Mouse (Mus musculus) cerebellum, adult 2 months (tissue): ENCODE measurements around the gene Smtn. TPM values are rescaled to one million over a fixed set of nuclear protein-coding genes. Genes with fewer than 3 reads are reported as not detected.

Source experiments
- DNase-seq, 2 experiments: peaks; one replicate each; pipeline ENCODE4 v3.0.0; 2021
- H3K27ac ChIP-seq: fragments of 200-500 bp; 2 replicates; pipeline ENCODE4 v1.5.1; 2012; ENCODE audit warnings: low read length, control low read depth, inconsistent platforms; ENCODE audit not compliant: insufficient read depth
- H3K27me3 ChIP-seq: fragments of 200-500 bp; 2 replicates; pipeline ENCODE4 v1.6.1; 2012; ENCODE audit warnings: inconsistent platforms, mild to moderate bottlenecking, low read length, moderate library complexity; ENCODE audit not compliant: control insufficient read depth, insufficient read depth
- H3K4me1 ChIP-seq: fragments of 200-500 bp; 2 replicates; pipeline ENCODE4 v1.6.1; 2011; ENCODE audit warnings: low read length; ENCODE audit not compliant: control insufficient read depth, insufficient read depth
- H3K4me3 ChIP-seq: fragments of 200-500 bp; replicated peaks from 2 replicates; pipeline ENCODE3; 2011; ENCODE audit warnings: mild to moderate bottlenecking, low read depth, low read length, control low read depth; ENCODE audit not compliant: insufficient read depth
- CTCF ChIP-seq: fragments of 200-500 bp; IDR thresholded peaks from 2 replicates; pipeline ENCODE4 v1.5.1; 2011; ENCODE audit warnings: low read depth, mild to moderate bottlenecking, control low read depth, low read length, moderate library complexity, borderline replicate concordance; ENCODE audit not compliant: insufficient read depth
- POLR2A ChIP-seq: fragments of 200-500 bp; IDR thresholded peaks from 2 replicates; pipeline ENCODE4 v1.6.1; 2011; ENCODE audit warnings: low read length, control low read depth, borderline replicate concordance; ENCODE audit not compliant: insufficient read depth
- WGBS: fragments of 180-500 bp; shearing (Covaris S2); methylation state at CpG from one replicate; pipeline ENCODE4 v1.1.7; 2018; 5-methylcytosine and 5-hydroxymethylcytosine counted together
- polyA plus RNA-seq: library from polyadenylated mRNA; depleted of rRNA; stranded (reverse); fragments of >200 nt; gene quantifications from 2 replicates; pipeline ENCODE4 v1.2.3, GENCODE M21; 2012; rRNA removed

Gene Smtn
- polyA plus RNA-seq: 6.1 and 6.9 TPM in 2 replicates

DNA sequence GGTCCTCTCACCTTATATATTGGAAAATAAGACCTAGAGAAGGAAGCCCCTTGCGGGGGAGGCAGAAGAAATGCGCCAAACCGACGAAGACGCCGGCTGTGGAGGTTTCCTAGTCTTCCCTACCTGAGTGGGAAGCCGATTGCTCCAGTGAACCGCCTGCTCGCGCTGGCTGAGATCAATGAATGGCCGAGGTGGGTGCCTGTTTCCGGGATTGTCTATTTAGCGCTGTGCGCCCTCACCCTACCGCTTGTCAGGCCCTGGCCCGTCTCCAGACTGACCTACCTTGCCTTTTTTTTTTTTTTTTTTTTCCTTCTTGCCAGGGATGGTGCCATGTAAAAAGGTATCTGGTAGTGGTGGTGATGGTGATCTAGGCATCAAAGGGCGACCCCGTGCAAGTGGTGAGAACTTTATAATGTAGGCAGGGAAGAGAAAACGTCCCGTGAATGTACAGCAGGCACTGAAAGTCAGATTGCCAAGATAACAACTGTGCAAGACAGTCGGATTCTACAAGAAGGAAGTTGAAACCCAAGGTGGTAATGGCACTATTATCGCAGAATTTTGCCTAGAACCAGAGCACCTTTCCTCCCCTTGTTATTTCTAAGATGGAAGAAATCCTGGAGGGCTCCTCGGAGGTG, at the start of gene Smtn:
Gene Smtn, minus strand, starts transcription at position 162 of the 635 bp plus-strand sequence.
- WGBS: 92% methylated on average over 23 of the region's 23 CpGs
- H3K27ac ChIP-seq: no peak within 1 kb of the TSS

DNA sequence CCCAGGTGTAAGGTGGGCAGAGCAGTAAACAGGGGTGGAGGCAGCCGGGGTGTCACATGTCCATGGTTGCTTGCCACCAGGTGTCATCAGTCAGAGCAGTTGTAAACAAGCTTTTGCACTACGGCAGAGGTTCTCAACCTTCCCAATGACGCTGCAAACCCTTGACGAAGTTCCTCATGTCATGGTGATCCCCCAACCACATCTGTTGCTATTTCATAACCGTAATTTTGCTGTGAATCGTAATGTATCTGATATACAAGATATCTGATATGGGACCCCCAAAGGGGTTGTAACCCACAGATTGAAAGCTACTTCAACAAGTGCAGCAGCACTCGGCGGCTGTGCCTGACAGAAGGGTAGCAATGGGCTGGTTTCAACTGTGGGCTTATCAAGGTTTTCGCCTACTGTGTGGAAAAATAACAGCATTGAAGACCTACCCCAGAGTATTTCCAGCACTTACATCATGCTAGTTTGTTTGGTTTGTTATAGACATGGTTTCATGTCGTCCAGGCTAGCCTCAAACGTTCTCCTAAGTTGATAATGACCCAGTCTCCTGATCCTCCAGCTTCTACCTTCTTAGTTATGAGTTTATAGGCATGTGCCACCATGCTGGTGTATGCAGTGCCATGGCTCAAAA, 47.7 kb upstream of the Smtn start:
- WGBS: 80% methylated on average over 11 of the region's 11 CpGs
- no peak for DNase-seq
- no peak overlapping the region for H3K27ac ChIP-seq
- H3K27me3 ChIP-seq: no peaks in the 10 kb centered on the region
- H3K4me1 ChIP-seq: no peaks in the 10 kb centered on the region
- TF ChIP-seq POLR2A (no peak), CTCF (no peak)
- H3K4me3 ChIP-seq: no peak overlapping the region

More for the DNA sequence above, at the start of gene Smtn:
- H3K4me3 ChIP-seq: peak within 1 kb of the TSS; percentile 66
- no peak for DNase-seq
- no peaks in the 10 kb centered on the region for H3K4me1 ChIP-seq
- no peaks in the 10 kb centered on the region for H3K27me3 ChIP-seq
- no peak for TF ChIP-seq CTCF
- no peak for TF ChIP-seq POLR2A

DNA sequence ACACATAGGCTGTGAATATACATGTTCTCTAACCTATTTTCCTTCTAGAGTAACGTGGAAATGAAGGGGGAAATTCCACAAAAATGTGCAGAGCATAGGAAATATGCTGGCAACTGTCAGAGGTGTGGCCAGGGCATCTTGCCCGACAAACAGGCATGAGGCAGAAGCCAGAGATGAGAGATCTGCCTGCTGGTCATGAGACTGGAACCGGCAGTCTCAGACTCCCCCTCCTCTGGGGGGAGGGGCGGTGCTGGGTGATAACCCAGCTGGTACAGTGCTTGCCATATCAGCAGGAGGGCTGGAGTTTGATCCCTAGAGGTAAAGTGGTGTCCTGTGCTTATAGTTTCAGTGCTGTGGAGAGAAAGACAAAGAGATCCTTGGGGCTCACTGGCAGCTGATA, 46.9 kb upstream of the Smtn start:
- no peaks in the 10 kb centered on the region for H3K4me1 ChIP-seq
- 9% methylated on average over 4 of the region's 4 CpGs for WGBS
- no peaks in the 10 kb centered on the region for H3K27me3 ChIP-seq
- TF ChIP-seq CTCF (no peak), POLR2A (no peak)
- peak in 1 of 2 experiments; percentile 8 for DNase-seq
- no peak overlapping the region for H3K4me3 ChIP-seq
- H3K27ac ChIP-seq: no peak overlapping the region

DNA sequence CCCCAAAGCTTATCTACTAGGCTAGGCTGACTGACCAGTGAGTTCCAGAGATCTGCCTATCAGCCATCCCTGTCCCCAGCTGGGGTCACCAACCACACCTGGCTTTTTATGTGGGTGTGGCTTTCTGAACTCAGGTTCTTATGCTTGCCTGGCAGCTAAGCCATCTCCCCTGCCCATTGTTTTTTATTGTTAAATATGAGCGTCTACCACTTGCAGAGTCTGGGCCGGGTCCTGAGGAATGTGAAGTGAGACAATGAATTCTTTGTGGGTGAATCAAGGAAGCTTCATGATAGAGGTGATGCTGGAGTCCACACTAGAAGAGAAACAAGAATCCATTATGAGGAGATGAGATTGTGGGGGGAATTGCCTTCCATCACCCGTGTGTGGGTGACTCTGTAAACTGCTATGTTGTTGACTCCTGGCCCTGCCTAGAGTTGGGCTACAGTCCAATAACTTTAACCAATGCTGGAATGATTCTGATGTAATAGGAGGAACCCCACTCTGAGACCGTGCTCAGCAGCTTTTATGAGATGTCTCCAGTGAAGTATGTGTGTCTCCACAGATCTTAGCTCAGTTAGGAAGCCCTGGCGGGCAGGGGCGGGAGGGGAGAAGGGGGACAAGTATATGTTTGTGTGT, 45.7 kb upstream of the Smtn start:
- H3K27ac ChIP-seq: no peak overlapping the region
- DNase-seq: no peak
- 67% methylated on average over 6 of the region's 6 CpGs for WGBS
- no peak overlapping the region for H3K4me3 ChIP-seq
- no peaks in the 10 kb centered on the region for H3K4me1 ChIP-seq
- no peaks in the 10 kb centered on the region for H3K27me3 ChIP-seq
- TF ChIP-seq CTCF (no peak), POLR2A (no peak)

DNA sequence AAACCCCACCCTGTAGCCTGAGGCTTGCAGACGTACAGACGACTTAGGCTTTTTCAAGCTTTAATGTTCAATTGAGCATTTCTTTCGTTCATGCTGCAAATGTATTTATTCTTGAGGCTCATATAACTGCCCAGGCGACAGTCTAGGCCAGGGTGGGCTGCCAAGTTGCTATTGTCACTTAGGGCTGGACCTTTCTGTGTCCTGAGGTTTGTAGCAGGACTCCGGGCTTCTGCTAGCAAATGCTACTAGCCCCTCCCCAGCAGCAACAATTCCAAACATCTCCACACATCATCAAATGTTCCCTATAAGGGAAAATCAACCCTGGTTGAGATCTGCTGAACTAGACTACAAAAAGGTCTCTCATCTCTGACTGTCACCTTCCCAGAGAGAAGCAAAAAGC, 42.7 kb upstream of the Smtn start:
- 80% methylated on average over 5 of the region's 5 CpGs for WGBS
- H3K27ac ChIP-seq: no peak overlapping the region
- no peaks in the 10 kb centered on the region for H3K4me1 ChIP-seq
- no peak overlapping the region for H3K4me3 ChIP-seq
- H3K27me3 ChIP-seq: no peaks in the 10 kb centered on the region
- no peak for TF ChIP-seq POLR2A
- no peak for TF ChIP-seq CTCF
- no peak for DNase-seq

DNA sequence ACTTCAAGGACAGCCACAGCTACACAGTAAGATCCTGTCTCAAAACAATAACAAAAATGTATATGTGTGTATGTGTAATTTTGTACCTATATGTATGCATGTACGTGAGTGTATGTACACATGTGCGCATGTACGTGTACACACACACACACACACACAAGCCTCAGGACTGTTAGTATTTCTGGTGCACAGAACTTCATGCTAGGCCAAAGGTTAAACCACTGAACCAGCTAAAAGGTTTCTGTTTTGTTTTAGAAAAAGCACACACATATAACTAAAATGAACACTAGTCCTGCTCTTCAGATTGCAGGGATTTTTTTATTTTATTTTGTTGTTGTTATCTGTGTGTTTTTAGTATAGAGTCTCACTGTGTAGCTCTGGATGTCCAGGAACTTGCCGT, 41.5 kb upstream of the Smtn start:
- no peak overlapping the region for H3K27ac ChIP-seq
- H3K27me3 ChIP-seq: no peaks in the 10 kb centered on the region

DNA sequence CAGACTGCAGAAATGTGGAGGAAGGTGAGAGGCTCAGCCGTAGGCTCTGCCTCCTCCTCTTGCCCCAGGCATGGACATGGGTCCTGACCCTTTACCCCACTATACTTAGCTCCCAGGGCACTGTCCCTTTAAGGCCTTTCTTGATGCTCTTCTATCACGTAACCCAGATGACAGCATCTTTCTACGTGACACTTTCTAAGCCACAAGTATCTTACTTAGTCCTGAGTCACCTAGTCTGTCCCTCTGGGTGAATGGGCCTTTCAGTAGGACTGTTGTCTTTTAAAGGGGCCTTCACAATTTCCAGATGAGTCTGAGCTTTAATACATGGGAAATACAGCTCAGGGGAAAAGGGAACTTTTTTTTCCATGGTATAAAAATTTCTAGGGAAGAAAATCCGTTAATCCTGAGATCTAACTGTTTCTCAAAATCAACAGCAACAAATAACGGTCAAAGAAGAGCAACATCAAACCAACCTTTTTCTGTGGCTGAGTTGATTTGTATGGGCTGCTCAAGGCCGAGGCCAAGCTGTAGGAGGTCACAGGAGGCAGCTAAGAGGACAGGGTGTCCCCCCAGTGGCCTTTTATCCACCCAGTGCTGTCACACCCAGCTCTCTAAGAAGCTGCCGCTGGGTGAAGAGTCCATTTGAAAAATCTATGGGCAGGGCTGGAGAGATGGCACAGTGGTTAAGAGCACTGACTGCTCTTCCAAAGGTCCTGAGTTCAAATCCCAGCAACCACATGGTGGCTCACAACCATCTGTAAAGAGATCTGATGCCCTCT, 40.1 kb upstream of the Smtn start:
- Histone ChIP-seq H3K27me3 (no peaks in the 10 kb centered on the region), H3K27ac (no peak overlapping the region), H3K4me1 (no peaks in the 10 kb centered on the region), H3K4me3 (no peak overlapping the region)
- WGBS: 67% methylated on average over 7 of the region's 7 CpGs
- no peak for DNase-seq
- TF ChIP-seq POLR2A (no peak), CTCF (no peak)

More for the DNA sequence above, 41.5 kb upstream of the Smtn start:
- no peak for TF ChIP-seq CTCF
- TF ChIP-seq POLR2A: no peak
- no peak for DNase-seq
- no peaks in the 10 kb centered on the region for H3K4me1 ChIP-seq
- no peak overlapping the region for H3K4me3 ChIP-seq
- 95% methylated on average over 4 of the region's 4 CpGs for WGBS

DNA sequence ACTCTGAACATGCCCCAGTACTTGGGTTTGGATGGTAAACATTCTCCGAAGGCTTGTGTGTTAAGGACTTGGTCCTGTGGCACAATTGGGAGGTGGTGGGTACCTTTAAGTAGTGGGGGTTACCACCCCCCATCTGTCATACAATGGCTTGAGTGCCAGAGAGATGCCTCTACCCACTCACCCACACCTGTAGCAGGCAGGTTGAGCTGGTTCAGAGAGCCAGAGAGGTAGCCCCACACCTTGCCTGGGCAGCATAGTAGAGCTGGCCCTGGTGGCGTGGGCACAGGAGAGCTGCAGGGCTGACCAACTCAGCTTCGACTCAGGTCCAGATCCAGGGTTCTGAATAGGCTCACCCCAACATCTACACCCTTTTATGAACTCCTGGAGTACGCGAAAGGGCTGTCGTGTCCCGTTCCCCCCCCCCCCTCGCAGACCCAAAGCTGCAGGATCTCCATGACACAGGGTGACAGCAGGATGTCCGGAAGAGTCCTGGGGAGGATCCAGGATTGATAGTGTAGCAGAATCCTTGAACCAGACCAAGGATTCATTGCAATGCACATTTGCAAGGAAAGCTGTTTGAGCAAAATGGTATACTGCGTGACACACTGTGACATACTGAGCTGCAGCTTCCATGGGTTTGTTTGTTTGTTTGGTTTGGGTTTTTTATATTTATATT, 37.8 kb upstream of the Smtn start:
- Histone ChIP-seq H3K4me1 (no peaks in the 10 kb centered on the region), H3K4me3 (no peak overlapping the region), H3K27me3 (no peaks in the 10 kb centered on the region), H3K27ac (no peak overlapping the region)
- 74% methylated on average over 10 of the region's 10 CpGs for WGBS
- TF ChIP-seq POLR2A (no peak), CTCF (no peak)
- DNase-seq: no peak
